Mouse (Mus musculus) left cerebral cortex, adult 9 months (tissue): ENCODE results near the gene Cuedc1.

Experiments
- DNase-seq, 2 experiments: peaks; one replicate each; pipeline ENCODE4 v3.0.0; 2022; ENCODE audit warnings: low spot score in 2 of 2

Cuedc1 gene

DNA sequence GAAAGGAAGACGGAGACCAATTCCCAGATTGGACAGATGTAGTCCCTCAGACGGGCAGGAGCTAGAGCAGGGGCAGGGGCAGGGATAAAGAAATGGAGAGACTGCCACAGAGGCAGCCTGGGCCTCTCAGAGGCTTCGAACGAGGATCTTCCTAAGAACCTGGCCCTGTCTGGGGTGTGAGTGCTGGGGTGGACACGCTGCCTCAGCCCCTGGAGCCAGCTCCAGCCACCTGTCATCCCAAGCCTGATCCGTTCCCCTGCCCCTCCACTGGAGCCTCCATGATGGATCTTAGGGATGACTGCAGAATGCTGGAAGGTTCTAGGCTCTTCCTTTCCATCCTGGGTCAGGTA, 20.2 kb downstream of the Cuedc1 start:
- no peak for DNase-seq

DNA sequence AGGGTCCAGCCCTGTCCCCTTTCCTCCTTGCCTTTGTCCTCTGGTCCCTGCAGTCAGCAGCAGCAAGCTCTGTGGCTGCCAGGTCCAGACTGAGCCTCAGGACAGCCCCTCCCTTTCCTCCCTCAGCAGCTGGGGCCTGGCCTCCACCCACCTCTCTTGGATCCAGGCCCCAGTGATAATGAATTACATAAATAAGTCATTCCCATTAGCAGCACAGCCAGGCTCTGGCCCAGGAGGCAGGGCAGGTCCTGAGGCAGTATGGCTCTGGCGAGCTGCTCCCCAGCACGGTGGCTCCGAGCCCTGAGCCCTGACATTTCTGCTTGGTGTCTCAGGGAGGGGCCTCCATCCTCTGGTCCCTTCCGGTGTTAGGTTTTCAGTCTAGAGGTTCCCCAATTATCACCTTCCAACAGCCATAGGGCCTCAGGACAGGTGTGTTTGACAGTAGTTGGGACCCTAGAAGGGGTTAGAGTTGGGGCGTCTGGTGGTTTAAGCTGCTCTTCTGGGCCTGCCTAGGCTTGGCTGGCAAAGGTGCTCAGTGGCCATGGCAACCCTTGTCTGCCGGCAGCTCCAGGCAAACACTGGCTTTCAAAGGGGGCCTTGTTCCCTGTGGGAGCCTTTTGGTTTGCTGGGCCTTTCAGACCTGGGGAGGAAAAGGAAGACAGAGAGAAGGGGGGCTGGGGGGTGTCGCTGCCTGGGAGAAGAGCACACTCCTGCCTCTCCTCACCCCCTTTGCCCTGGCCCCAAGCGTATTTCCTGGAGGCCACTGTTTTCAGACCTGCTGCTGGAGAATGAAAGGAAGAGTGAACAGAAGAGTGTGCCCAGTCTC, 21.2 kb downstream of the Cuedc1 start:
- DNase-seq = peak; percentile 53 to 57

DNA sequence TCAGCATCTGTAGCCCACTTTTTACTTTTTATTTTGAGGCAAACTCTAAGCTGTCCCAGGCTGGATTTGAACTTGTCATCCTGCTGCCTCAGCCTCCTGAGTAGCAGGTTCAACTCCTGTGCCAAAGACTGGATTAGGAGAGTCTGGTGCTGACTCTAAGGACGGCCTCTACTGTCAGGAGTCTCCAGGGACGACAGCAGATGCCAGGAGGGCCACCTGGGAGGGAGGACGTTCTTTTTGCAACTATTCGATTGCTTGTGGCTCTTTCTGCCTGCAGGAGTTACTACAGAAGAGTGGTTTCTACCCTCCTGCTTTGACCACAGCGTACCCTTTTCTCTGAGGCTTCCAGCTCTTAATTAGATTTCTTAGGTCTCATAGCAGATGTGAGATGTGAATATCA, 24.7 kb downstream of the Cuedc1 start:
- no peak for DNase-seq

DNA sequence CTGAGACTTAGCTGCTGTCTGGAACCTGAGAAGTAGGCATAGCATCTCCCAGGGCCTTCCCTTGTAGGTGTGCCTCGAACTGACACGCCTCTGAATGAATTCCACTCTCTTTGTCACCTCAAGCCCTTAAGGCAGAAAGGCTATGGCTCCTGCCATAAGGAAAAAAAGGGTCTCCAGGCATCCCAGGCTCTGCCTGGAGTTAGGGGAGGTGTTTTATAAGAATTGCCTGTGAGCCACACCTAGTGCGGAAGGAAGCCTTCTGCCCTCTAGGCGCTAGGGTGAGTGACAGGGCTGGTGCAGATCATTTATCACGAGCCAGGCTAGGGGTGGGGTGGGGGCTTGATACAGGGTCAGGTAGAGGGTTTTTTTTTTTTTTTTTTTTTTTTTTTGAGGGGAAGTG, 25.2 kb downstream of the Cuedc1 start:
- DNase-seq = no peak

DNA sequence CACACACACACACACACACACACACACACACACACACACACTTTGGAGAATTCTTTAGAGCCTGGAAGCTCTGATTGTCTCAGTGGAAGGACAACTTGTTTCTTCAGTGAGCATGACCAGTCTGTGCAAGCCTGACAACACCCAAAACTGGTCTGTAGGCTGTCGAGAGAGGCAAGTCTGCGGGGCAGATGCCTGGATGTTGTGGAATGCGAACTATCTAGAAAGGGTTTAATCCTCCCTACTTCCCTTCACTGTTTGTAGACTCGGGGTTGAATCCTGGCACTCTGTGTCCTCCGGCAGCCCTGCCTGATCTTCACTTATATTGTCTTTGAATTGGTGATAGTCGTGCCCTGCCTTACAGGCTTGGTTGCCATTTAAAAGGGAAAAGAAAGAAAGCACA, 25.9 kb downstream of the Cuedc1 start:
- DNase-seq = no peak

DNA sequence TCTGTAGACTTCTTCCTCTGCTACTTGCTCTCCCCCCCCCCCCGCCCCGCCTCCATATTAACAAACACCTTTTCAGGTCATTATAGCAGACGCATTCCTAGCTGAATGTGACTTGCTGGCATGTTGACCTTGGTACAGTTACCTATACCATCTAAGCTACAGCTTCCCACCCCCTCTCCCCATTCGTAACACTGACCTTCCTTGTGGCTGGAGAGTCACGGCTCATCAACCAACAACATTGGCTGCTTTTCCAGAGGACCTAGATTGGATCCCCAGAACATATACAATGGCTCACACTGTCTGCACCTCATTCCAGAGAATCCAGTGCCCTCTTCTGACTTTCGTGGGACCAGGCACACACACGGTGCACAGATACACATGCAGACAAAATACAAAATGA, 27.6 kb downstream of the Cuedc1 start:
- no peak for DNase-seq

DNA sequence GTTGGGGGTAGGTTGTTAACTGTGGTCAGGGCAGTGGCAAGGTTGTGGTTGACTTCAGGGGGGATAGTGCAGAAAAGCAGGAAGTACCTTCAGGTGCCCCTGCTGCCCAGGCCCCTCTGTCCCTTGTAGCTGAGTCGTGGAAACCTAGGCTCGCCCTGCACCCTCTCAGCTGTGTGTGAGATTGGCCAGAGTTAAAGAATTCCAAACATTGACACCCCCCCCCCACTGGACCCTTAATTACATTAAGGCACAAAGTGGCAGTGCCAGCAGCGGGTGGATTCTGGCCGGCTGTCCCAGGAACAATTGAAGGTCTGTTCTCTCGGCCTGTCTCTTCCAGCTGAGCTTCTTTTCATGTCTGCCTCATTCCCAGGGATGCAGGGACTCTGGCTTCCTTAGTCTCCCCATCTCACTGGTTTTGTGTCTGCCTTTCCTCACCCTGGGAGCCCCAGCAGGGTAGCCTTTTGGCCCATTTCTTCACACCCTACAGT, 28.5 kb downstream of the Cuedc1 start:
- DNase-seq = no peak

DNA sequence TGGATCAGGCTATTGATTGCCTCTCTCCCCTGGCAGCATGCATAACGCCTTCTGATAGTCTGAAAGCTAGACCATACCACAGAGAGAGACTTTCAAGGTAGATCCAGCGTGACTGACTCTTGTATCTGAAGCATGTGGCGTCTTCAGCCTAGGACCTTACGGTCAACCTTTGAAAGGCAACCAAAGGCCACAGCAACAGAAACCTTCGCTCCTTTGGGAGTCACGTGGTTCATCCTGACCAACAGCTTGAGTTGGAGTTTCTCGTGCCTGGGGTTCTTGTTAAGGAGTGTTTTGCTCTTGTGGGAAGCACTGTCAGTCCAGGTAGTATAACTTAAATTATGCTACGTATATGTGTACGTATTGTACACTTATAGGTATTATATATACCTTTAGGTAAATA, 30.6 kb downstream of the Cuedc1 start:
- DNase-seq = no peak

DNA sequence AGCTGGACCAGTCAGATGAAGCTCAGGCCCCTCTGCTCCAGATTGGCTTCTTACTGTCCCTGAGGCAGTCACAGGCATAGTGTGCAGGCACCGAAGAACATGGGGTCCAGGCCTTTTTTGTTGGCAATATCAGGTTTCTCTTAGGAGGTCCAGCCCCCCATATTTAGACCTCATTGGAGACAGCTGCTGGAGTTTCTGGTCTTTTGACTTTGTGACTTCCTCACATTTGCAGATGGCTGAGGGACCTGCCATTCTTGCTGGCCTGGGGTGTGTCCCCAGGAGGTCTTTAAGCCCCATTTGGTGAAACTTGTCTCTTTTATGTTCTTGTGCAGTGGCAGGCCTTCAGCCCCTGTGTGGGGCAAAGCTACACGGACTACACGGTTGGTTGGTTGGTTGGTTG, 31.4 kb downstream of the Cuedc1 start:
- no peak for DNase-seq

DNA sequence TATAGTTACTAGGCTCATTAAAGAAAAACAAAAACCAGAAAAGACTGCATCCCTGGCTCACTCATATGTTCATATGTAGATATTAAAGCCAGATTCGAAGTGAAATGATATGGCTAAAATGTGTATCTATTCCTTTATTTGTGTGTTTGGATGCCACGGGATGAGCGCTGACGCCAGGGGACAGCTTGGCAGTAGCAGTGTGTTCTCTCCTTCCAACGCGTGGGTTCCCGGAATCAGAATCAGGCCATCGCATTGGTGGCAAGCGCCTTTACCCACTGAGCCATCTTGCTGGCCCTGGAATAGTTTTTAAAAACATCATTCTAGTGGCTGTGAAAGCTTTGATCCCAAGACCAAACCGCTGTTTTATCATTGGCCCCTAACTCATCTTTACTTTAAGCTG, 32.1 kb downstream of the Cuedc1 start:
- DNase-seq = no peak

DNA sequence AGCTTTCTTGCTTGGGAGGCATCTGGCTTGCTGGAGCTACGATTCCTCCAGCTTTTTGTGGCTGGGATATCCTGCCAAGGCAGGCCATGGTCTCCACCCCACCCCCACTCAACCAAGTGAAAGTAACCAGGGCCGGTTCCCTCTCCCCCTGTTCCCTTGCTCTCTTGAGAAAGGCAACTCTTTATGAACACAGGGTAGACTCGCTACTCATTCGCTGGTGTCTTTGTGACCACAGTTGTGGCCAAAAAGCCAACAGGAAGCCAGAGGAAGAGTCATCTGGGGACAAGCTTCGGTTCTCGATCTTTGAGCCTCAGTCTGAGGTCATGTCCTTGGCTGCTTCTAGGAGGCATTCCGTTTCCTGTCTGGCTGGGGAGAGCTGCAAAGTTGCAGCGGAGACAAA, 34.0 kb downstream of the Cuedc1 start:
- no peak for DNase-seq

DNA sequence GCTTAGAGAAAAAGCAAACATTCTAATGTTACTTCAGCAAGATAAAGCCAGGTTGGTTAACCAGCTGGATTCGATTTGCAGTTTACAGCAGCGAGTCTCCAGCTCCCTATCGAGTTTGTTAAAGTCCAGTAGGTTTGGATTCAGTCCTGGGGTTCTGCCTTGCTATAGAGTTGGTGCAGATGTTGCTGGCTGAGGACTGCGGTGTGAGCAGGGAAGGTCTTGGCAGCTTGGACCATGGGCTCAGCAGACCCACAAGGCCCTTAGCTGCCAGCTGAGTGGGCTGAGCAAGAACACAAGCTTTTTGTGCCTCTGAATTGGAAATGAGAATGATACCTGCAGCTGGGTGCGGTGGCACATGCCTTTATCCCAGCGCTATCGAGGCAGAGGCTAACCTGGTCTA, 37.4 kb downstream of the Cuedc1 start:
- DNase-seq = no peak

DNA sequence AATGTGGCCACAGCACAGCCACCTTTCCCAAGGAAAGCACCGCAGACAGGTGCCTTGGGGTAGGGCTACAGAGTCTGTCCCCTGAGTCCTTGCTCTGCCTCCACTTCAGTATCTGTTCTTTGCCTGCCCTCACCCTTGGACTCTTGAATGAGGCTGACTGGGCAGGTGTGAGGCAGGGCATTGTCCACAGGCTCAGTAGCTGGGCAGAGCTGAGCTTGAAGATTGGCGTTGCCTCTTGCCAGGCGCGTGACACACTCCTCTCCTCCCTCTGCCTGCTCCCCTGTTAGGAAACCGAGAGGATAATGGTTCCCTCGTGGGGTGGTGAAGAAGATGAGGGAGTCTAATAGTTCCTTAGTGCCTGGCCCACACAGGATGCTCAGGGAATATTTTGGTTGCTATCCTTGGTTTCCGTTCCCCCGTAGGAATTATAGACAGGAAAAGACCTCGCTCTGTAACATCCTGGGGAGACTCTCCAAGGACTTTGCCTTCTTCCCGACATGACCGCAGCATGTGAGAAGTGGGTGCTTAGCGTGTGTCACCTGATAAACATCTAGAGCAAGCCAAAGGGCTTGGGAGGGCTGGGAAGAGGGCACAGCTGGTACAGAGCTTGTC, 40.1 kb downstream of the Cuedc1 start:
- no peak for DNase-seq

DNA sequence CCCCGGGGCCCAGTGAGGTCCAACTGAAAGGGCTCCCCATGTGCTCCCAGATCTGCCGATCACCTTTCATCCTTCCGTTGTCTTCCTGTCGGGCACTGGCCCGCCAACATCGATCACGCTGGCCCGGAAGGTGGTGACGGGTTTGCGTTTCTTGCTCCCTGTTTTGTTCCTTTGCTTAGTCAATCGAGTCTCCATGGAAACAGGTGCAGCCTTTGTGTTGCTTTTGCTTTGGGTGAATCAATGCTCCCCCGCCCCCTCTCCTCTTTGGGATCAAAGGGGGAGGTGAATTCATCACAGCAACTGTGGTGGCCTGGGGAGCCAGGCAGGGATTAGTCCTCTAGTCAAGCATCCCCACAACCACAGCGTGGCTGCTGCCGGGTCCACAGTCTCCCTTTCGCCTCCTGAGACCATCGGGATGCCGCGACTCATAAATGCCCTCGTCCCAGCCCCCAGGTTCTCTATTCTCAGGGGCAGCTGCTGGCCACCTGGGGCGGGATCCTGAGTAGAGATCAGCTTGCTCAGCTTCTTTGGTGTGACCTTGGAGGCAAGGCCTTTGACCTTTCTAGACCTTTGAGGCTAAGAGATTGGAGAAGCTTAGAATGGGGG, 41.5 kb downstream of the Cuedc1 start:
- peak in 1 of 2 experiments; percentile 56 for DNase-seq

DNA sequence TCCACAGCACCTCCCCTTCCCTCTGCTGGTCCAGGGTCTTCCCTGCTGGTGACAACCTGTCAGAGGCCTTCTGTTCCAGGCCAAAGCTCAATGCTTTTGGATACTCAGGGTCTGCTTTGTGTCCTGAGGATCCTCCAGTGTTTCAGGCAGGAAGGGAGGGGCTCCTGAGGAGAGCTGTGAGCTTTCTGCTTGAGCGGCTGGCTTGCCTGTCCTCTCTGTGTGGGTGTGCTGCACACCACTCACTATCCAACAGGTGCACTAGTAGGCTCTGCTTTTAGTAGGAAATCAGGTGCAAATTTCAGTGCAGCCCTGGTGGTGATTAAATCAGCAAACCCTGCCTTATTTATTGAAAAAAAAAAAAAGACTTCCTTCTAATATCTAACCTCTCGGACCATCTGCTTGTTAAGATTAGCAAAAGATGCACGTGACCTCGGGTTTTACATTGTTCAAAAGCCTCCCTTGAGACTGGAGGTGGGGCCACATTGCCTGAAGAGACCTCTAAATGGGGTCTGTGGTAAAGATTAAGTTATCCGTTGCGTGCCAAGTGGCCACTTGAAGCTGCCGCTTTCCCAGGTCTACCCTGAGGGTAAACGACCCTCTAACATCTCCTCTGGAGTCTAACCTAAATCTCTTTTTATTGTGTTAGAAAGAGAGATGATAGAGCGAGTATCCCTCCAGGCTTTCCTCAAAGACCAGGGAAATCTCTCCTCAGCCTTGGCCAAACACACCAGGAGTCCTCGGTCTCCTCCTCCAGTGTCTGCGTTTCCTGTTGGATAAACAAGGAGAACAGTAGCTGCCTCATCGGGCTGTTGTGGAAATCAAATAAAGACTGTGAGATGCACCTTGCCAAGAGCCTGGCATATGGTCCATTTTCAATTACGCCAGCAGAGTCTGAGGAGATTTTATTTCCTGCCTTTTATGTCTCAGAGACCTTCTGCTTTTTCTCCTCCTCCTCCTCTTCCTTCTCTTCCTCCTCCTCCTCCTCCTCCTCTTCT, 42.5 kb downstream of the Cuedc1 start:
- no peak for DNase-seq

DNA sequence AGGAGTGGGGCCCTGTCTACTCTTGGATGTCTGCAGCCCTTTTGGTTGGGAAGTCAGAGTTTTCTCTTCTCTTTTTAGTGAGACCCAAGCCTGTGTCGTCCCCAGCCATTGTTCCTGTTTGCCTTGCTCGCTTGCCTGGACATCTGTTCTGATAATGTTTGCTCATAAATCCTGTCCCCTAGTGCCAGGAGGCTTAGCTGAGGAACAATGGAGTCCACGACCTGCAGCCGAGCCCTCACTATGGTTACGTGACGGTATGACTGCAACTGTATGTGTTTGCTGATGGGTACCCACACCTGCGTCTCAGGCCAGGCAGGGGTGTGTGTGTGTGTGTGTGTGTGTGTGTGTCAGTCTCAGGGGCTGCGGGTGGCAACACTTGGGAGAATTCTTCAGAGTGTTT, 44.5 kb downstream of the Cuedc1 start:
- DNase-seq = no peak

DNA sequence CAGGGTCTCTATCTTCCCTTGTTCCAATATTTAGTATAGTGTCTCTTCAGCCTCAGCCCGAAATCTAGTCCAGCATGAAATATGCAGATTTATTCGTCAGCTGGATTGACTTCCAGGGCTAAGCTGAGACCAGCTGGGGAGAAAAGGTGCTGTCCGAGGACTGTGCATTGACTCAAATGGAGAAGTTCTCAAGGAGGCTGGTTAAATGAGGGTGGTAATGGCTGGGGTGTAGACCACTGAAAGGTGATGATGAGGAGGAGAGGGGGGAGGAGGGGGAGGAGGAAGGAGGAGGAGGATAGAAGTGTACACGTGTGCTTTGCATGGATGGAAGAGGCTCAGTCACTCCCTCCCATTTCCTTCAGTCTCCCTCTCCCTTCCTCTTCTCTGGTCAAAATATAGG, 46.2 kb downstream of the Cuedc1 start:
- DNase-seq = no peak

DNA sequence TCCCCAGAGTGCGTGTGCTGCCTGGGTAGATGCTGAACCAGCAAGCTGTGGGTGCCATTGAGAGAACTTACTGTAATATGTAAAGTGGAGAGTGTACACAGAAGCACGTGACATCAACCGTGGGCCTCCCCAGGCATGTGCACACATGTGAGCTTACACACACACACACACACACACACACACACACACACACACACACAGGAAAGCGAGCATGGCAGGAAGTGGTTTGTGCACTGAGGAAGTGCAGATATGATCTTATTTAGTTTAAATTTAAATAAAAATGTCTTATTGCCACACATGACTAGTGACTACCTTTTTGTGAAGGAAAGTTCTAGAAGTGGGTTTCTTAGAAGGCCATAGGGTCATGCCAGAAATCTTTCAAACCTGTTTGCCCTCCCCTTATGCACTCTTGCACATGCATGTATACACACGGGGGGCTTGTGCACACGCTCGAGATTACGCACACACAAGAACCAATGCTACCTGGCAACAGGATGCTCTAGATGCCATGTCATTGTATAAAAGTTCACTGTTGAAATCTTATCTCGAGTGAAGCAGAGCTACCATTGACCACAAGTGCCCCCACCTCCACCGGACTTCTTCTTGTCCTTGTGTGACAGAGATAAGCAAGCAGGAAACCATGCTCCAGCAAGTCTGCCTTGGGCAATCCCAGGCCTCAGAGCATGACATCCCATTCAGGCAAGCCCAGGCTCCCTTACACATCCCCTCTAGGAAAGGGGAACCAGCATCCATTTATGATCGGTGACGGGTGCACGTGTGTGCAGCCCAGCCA, 47.6 kb downstream of the Cuedc1 start:
- DNase-seq = no peak

DNA sequence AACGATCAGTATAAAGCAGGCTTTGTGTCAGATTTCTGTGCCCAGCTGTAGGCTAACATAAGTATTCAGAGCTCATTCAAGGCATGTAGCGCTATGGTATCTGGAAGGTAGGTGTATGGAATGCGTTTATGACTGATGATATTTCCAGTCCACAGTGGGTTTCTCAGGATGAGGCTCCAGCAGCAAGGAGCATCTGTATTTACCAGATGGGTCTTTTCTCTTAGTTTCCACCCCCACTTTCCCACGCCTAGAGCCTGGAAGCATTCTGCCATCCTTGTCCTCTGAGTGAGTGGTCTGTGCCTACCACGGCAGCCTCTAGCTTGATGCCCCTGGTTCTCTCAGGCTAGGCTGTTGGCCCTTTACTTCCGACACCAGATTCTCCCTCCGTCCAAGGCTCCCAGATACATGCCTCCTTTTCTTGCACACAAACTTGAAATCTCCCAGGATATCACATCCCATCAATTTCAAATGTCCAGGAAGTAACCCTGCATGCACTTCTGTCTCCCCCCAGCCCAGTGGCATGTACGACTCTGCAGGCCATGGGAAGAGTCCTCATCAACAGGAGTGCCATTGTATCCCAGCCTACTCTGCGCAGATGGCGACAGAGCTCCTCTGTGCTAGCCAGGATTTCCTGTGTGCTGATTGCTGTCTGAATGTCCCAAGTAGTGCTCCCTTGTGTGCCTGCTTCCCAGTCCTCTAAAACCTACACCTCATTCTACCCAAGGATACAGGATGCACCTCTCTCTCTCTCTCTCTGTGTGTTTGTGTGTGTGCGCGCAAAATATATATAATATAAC, 48.6 kb downstream of the Cuedc1 start:
- DNase-seq = peak in 1 of 2 experiments; percentile 35

DNA sequence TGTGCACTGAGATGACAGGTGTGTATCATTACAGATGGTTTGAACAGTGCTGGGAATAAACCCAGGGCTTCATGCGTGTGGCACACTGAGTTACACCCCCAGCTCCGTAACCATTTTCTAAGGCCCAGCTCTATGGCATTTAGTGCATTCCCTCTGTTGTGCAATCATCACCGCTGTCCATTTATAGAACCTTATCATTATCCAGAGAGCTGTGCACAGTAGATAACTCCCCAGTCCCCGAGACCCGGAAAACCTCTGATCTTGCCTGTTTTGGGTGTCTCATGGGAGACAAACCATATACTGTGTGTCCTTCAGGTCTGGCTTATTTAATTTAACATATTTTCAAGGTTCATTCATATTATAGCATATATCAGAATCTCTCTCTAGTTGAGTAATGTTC, 49.5 kb downstream of the Cuedc1 start:
- no peak for DNase-seq
